Mouse (Mus musculus): ENCODE data around the gene Sparcl1.

GRCm38 (mm10) chr5:104110171-104110920 lies 3.2 kb downstream of the Sparcl1 start:
- no peak for TF ChIP-seq CTCF (IDR thresholded peaks at IDR 0.05; ENCODE audit: low read depth)
- no peak for TF ChIP-seq EP300 (IDR thresholded peaks at IDR 0.05; ENCODE audit: low read depth)
